Mouse (Mus musculus) neural tube, embryonic 11.5 days (tissue): ENCODE results near the gene Gm9945. TPM values are rescaled to one million over a fixed set of nuclear protein-coding genes. Genes with fewer than 3 reads are reported as not detected.

Experiments
- ATAC-seq: fragments of 200-750 bp; cut with Nextera tagmentation; 2 replicates; pipeline ENCODE4 v1.8.0; 2017; ENCODE audit warnings: moderate number of reproducible peaks, mild to moderate bottlenecking, moderate TSS enrichment, moderate library complexity; ENCODE audit not compliant: insufficient read depth, low FRiP score, low TSS enrichment
- DNase-seq: peaks from one replicate; pipeline ENCODE4 v3.0.0-alpha.2; 2015; ENCODE audit warnings: low spot score
- H3K27ac ChIP-seq: fragments of 300-500 bp; sonication (generic); 2 replicates; pipeline ENCODE4 v1.5.1; 2014; ENCODE audit warnings: low read depth, mild to moderate bottlenecking, low read length
- H3K27me3 ChIP-seq: fragments of 300-500 bp; sonication (generic); 2 replicates; pipeline ENCODE4 v1.6.1; 2014; ENCODE audit warnings: mild to moderate bottlenecking, low read length, mixed read lengths; ENCODE audit not compliant: control insufficient read depth, insufficient read depth
- H3K36me3 ChIP-seq: fragments of 300-500 bp; sonication (generic); 2 replicates; pipeline ENCODE4 v1.6.1; 2014; ENCODE audit warnings: mild to moderate bottlenecking, low read length, moderate library complexity, mixed read lengths; ENCODE audit not compliant: control insufficient read depth, insufficient read depth
- H3K4me1 ChIP-seq: fragments of 300-500 bp; sonication (generic); 2 replicates; pipeline ENCODE4 v1.6.1; 2014; ENCODE audit warnings: low read length, mixed read lengths; ENCODE audit not compliant: control insufficient read depth, insufficient read depth
- H3K4me2 ChIP-seq: fragments of 300-500 bp; sonication (generic); 2 replicates; pipeline ENCODE4 v1.6.1; 2014; ENCODE audit warnings: low read depth, mild to moderate bottlenecking, moderate library complexity
- H3K4me3 ChIP-seq: fragments of 300-500 bp; sonication (generic); 2 replicates; pipeline ENCODE4 v1.5.1; 2014; ENCODE audit warnings: low read depth, low read length
- H3K9ac ChIP-seq: fragments of 300-500 bp; sonication (generic); 2 replicates; pipeline ENCODE4 v1.6.1; 2014; ENCODE audit warnings: mild to moderate bottlenecking, low read length
- H3K9me3 ChIP-seq: fragments of 300-500 bp; sonication (generic); 2 replicates; pipeline ENCODE4 v1.6.1; 2016; ENCODE audit warnings: low read length; ENCODE audit not compliant: control insufficient read depth
- WGBS: fragments of 180-500 bp; shearing (Covaris S2); extraction: QIAGEN DNeasy Blood & Tissue Kit; methylation state at CpG from one replicate; pipeline ENCODE4 v1.1.7; 2014; 5-methylcytosine and 5-hydroxymethylcytosine counted together
- polyA plus RNA-seq: library from polyadenylated mRNA; unstranded; fragments of >200 nt; fragmentation: Nextera tagmentation; extraction: Ambion mirVana; gene quantifications from 2 replicates; pipeline ENCODE4 v1.2.1, GENCODE M21; 2014

The Gm9945 gene
- polyA plus RNA-seq, 1 experiment from 2014 or later = not detected

- DNase-seq = no peak
- H3K4me3 ChIP-seq = no peak overlapping the region
- H3K27ac ChIP-seq = no peak overlapping the region
- no peak for ATAC-seq
- no peak overlapping the region for H3K9ac ChIP-seq
- H3K9me3 ChIP-seq = no peaks in the 10 kb centered on the region
- H3K27me3 ChIP-seq = no peaks in the 10 kb centered on the region
- H3K4me2 ChIP-seq = no peak overlapping the region
- H3K36me3 ChIP-seq = no peaks in the 10 kb centered on the region
- 41% methylated on average over 6 of the region's 6 CpGs for WGBS
- H3K4me1 ChIP-seq = no peaks in the 10 kb centered on the region
Measured at GRCm38 (mm10) chr11:53443861-53444260, 36.1 kb upstream of the Gm9945 start.

DNA sequence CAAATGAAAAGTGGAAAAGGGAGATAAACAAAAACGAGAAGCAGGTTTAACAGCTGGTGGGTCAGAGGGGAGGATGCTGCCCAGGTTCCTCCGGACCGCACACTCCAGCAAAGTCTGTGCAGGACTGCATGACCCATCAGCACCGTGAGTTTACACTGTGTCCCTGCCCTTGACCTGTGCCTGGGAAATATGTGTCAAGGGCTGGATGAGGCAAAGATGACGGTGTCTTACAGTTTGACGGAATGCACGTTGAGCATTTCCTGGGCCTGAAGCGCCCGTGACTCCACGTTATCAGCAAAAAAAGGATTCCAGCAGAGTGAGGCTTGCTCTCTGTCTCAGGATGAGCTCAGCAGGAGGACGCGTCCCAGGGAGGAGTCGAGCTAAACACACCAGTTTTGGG is 34.4 kb upstream of the Gm9945 start:
- H3K9me3 ChIP-seq = no peaks in the 10 kb centered on the region
- no peak overlapping the region for H3K4me3 ChIP-seq
- WGBS = 67% methylated on average over 13 of the region's 13 CpGs
- H3K27ac ChIP-seq = no peak overlapping the region
- DNase-seq (no peak), ATAC-seq (no peak)
- no peak overlapping the region for H3K9ac ChIP-seq
- no peaks in the 10 kb centered on the region for H3K27me3 ChIP-seq
- H3K4me1 ChIP-seq = no peaks in the 10 kb centered on the region
- H3K4me2 ChIP-seq = no peak overlapping the region
- H3K36me3 ChIP-seq = no peaks in the 10 kb centered on the region

GRCm38 (mm10) chr11:53446183-53446582 is 33.8 kb upstream of the Gm9945 start:
- ATAC-seq (no peak), DNase-seq (no peak)
- H3K27me3 ChIP-seq = no peaks in the 10 kb centered on the region
- H3K4me3 ChIP-seq = no peak overlapping the region
- H3K27ac ChIP-seq = no peak overlapping the region
- no peak overlapping the region for H3K4me2 ChIP-seq
- WGBS = 88% methylated on average over 13 of the region's 13 CpGs
- H3K9ac ChIP-seq = no peak overlapping the region
- no peaks in the 10 kb centered on the region for H3K4me1 ChIP-seq
- no peaks in the 10 kb centered on the region for H3K9me3 ChIP-seq
- H3K36me3 ChIP-seq = no peaks in the 10 kb centered on the region

- no peaks in the 10 kb centered on the region for H3K36me3 ChIP-seq
- H3K4me1 ChIP-seq = no peaks in the 10 kb centered on the region
- H3K9me3 ChIP-seq = no peaks in the 10 kb centered on the region
- no peak overlapping the region for H3K27ac ChIP-seq
- ATAC-seq (no peak), DNase-seq (no peak)
- 90% methylated on average over 8 of the region's 8 CpGs for WGBS
- no peak overlapping the region for H3K9ac ChIP-seq
- H3K4me2 ChIP-seq = no peak overlapping the region
- no peak overlapping the region for H3K4me3 ChIP-seq
- H3K27me3 ChIP-seq = no peaks in the 10 kb centered on the region
Measured at GRCm38 (mm10) chr11:53447996-53448395, 32.0 kb upstream of the Gm9945 start.

- H3K27ac ChIP-seq = no peak overlapping the region
- WGBS = 94% methylated on average over 1 of the region's 1 CpGs
- no peaks in the 10 kb centered on the region for H3K4me1 ChIP-seq
- no peak for ATAC-seq
- H3K27me3 ChIP-seq = no peaks in the 10 kb centered on the region
- H3K4me3 ChIP-seq = no peak overlapping the region
- H3K9ac ChIP-seq = no peak overlapping the region
- no peaks in the 10 kb centered on the region for H3K36me3 ChIP-seq
- H3K9me3 ChIP-seq = no peaks in the 10 kb centered on the region
- no peak for DNase-seq
- H3K4me2 ChIP-seq = no peak overlapping the region
Measured at GRCm38 (mm10) chr11:53448529-53448928, 31.4 kb upstream of the Gm9945 start.

DNA sequence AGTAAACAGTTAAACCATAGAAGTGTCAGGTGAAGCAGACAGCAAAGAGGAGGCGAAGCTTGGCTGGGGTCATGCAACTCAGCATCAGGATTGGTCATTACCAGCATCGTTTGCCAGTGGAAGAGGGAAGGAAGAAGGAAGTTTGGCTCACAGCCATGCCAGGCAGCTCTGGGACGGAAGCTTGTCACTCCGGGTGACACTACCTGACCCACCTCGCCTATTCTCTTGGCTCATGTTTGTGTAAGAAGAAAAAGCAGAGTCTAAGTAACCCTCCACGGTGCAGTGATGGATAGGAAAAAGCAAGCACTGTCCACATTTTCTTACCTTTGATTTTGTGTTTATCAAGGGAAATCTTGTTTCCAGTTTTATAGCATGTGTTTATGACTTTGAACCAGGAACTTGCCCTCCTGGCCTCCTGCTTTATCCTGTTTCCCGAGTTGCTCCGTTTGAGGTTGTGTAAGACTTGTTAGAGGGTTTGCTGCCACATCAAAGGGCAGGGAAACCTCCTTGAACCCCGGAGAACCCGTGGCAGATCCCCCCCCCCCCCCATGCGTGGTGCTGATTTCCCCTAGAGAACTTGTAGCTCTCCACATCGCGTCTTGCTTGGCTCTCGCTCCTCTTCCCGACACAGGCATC is 29.8 kb upstream of the Gm9945 start:
- H3K27ac ChIP-seq = no peak overlapping the region
- DNase-seq = no peak
- no peak overlapping the region for H3K4me3 ChIP-seq
- no peaks in the 10 kb centered on the region for H3K9me3 ChIP-seq
- WGBS = 58% methylated on average over 15 of the region's 15 CpGs
- no peaks in the 10 kb centered on the region for H3K27me3 ChIP-seq
- H3K4me1 ChIP-seq = no peaks in the 10 kb centered on the region
- no peak for ATAC-seq
- no peaks in the 10 kb centered on the region for H3K36me3 ChIP-seq
- no peak overlapping the region for H3K4me2 ChIP-seq
- H3K9ac ChIP-seq = no peak overlapping the region

- WGBS = 68% methylated on average over 2 of the region's 2 CpGs
- ATAC-seq (no peak), DNase-seq (no peak)
- H3K27me3 ChIP-seq = peaks cover 1% of the 10 kb centered on the region; the same call in 1 of the 2 replicates
- no peak overlapping the region for H3K27ac ChIP-seq
- no peaks in the 10 kb centered on the region for H3K36me3 ChIP-seq
- no peaks in the 10 kb centered on the region for H3K4me1 ChIP-seq
- no peak overlapping the region for H3K4me3 ChIP-seq
- no peaks in the 10 kb centered on the region for H3K9me3 ChIP-seq
- H3K9ac ChIP-seq = no peak overlapping the region
- H3K4me2 ChIP-seq = no peak overlapping the region
Measured at GRCm38 (mm10) chr11:53451361-53451760, 28.6 kb upstream of the Gm9945 start.

- WGBS = 91% methylated on average over 9 of the region's 9 CpGs
- DNase-seq = no peak
- Histone ChIP-seq H3K4me1 (no peaks in the 10 kb centered on the region), H3K9ac (no peak overlapping the region), H3K36me3 (no peaks in the 10 kb centered on the region), H3K4me3 (no peak overlapping the region), H3K9me3 (no peaks in the 10 kb centered on the region), H3K27me3 (peaks cover 7% of the 10 kb centered on the region), H3K27ac (no peak overlapping the region), H3K4me2 (no peak overlapping the region)
- ATAC-seq = no peak
Measured at GRCm38 (mm10) chr11:53452396-53452795, 27.6 kb upstream of the Gm9945 start.

GRCm38 (mm10) chr11:53453031-53453430 is 26.9 kb upstream of the Gm9945 start:
- ATAC-seq = no peak
- Histone ChIP-seq H3K36me3 (no peaks in the 10 kb centered on the region), H3K4me2 (no peak overlapping the region), H3K27me3 (peaks cover 14% of the 10 kb centered on the region), H3K9me3 (no peaks in the 10 kb centered on the region), H3K9ac (no peak overlapping the region), H3K27ac (no peak overlapping the region), H3K4me1 (no peaks in the 10 kb centered on the region), H3K4me3 (no peak overlapping the region)
- WGBS = 77% methylated on average over 5 of the region's 5 CpGs
- no peak for DNase-seq
